Mouse (Mus musculus) liver, embryonic 14.5 days (tissue): ENCODE measurements at regions not wholly inside any gene's neighbourhood (a gene's known extent, or its start where the extent isn't known, plus 50 kb on each side); places are given as distances from the start of the nearest gene placed in this dataset.

Experiments
- CTCF ChIP-seq: IDR thresholded peaks from 2 replicates; pipeline ENCODE4 v1.5.1; 2016; ENCODE audit warnings: antibody characterized with exemption, low read depth, control low read depth
- EP300 ChIP-seq: IDR thresholded peaks from 2 replicates; pipeline ENCODE4 v1.6.1; 2016; ENCODE audit warnings: antibody characterized with exemption, low read depth

- TF ChIP-seq CTCF (no peak), EP300 (no peak)
Measured at GRCm38 (mm10) chr13:60420842-60421696, 180.7 kb upstream of the Dapk1 start.
